Mouse (Mus musculus) layer of hippocampus, postnatal 10 days (tissue): ENCODE measurements around the gene Lrrc3c. TPM values are rescaled to one million over a fixed set of nuclear protein-coding genes. Genes with fewer than 3 reads are reported as not detected.

Experiments used
- DNase-seq, 2 experiments: peaks; one replicate each; pipeline ENCODE4 v3.0.0; 2021; ENCODE audit warnings: low spot score in 2 of 2
- total RNA-seq, 2 experiments: library from RNA; stranded (reverse); gene quantifications; 2 replicates each; pipeline ENCODE4 v1.2.3; 2021

Lrrc3c gene
- total RNA-seq, 2 experiments from 2014 or later, result not detected

- no peak for DNase-seq
Observed at GRCm38 (mm10) chr11:98625611-98626410, 27.7 kb downstream of the Lrrc3c start, which contains the start of the genes Gm12355 and Gsdma3. Gm12355 (minus strand) TSS chr11:98625661. Gsdma3 (plus strand) TSS chr11:98626360.

- no peak for DNase-seq
Observed at GRCm38 (mm10) chr11:98628706-98629105, 30.6 kb downstream of the Lrrc3c start.

GRCm38 (mm10) chr11:98630646-98631045, 32.6 kb downstream of the Lrrc3c start:
- DNase-seq, result no peak

GRCm38 (mm10) chr11:98635312-98635970, 37.4 kb downstream of the Lrrc3c start:
- DNase-seq, result peak; percentile 7 to 14

GRCm38 (mm10) chr11:98637501-98637900, 39.4 kb downstream of the Lrrc3c start:
- no peak for DNase-seq

GRCm38 (mm10) chr11:98640091-98640490, 42.0 kb downstream of the Lrrc3c start:
- DNase-seq, result no peak

- DNase-seq, result no peak
Observed at GRCm38 (mm10) chr11:98644757-98645156, 46.7 kb downstream of the Lrrc3c start.

- no peak for DNase-seq
Observed at GRCm38 (mm10) chr11:98645946-98646345, 47.9 kb downstream of the Lrrc3c start.

GRCm38 (mm10) chr11:98646459-98646858, 48.4 kb downstream of the Lrrc3c start, which contains the start of gene Gsdma2:
Gsdma2 (plus strand) TSS chr11:98646759.
- DNase-seq, result no peak

Other genes starting within 250 kb of the Lrrc3c start
- gene Ppp1r1b, start 249.9 kb upstream of the Lrrc3c start, total RNA-seq, result 10 to 100 TPM; 17.5 to 24.1 TPM
- 10 to 100 TPM; 19.2 to 19.5 TPM for gene Stard3, start 239.9 kb upstream of the Lrrc3c start, total RNA-seq
- 1 to 10 TPM; 1.4 to 1.6 TPM for gene Tcap, start 214.5 kb upstream of the Lrrc3c start, total RNA-seq
- gene Pnmt, start 211.8 kb upstream of the Lrrc3c start, total RNA-seq, result not detected
- gene Pgap3, start 197.8 kb upstream of the Lrrc3c start, total RNA-seq, result 10 to 100 TPM in 1 of 2 experiments, 1 to 10 TPM in 1; 8.9 to 10.1 TPM
- gene Erbb2, start 185.8 kb upstream of the Lrrc3c start, total RNA-seq, result 1 to 10 TPM; 3.3 to 4.2 TPM
- 100 to 1,000 TPM; 108 to 110 TPM for gene Mien1, start 159.3 kb upstream of the Lrrc3c start, total RNA-seq
- gene Grb7, start 151.9 kb upstream of the Lrrc3c start, total RNA-seq, result 1 to 10 TPM; 1.0 to 1.8 TPM
- not detected for gene Ikzf3, start 52.3 kb upstream of the Lrrc3c start, total RNA-seq
- gene Zpbp2, start 47.2 kb upstream of the Lrrc3c start, total RNA-seq, result not detected
- 10 to 100 TPM; 53.6 to 56.9 TPM for gene Ormdl3, start 10.9 kb upstream of the Lrrc3c start, total RNA-seq
- 10 to 100 TPM; 14.1 to 17.2 TPM for gene Gm12355, start 27.4 kb downstream of the Lrrc3c start, total RNA-seq
- under 1 TPM in 1 of 2 experiments, not detected in 1; 0.50 TPM for gene Gsdma3, start 28.1 kb downstream of the Lrrc3c start, total RNA-seq
- not detected for gene Gsdma2, start 48.5 kb downstream of the Lrrc3c start, total RNA-seq
- not detected for gene Gsdma, start 66.1 kb downstream of the Lrrc3c start, total RNA-seq
- 100 to 1,000 TPM; 127 to 130 TPM for gene Psmd3, start 84.3 kb downstream of the Lrrc3c start, total RNA-seq
- not detected for gene Csf3, start 103.0 kb downstream of the Lrrc3c start, total RNA-seq
- 100 to 1,000 TPM in 1 of 2 experiments, 10 to 100 TPM in 1; 93.8 to 103 TPM for gene Med24, start 131.1 kb downstream of the Lrrc3c start, total RNA-seq
- gene Thra, start 142.3 kb downstream of the Lrrc3c start, total RNA-seq, result 1,000 to 10,000 TPM; 1,331 to 1,411 TPM
- 10 to 100 TPM; 39.1 to 41.5 TPM for gene Nr1d1, start 177.0 kb downstream of the Lrrc3c start, total RNA-seq
- 100 to 1,000 TPM; 147 to 157 TPM for gene Msl1, start 197.2 kb downstream of the Lrrc3c start, total RNA-seq
- gene Casc3, start 206.6 kb downstream of the Lrrc3c start, total RNA-seq, result 10 to 100 TPM; 65.8 to 66.3 TPM
- gene Rapgefl1, start 238.5 kb downstream of the Lrrc3c start, total RNA-seq, result 100 to 1,000 TPM; 148 to 154 TPM